Mouse (Mus musculus): ENCODE data around the gene Nol12. TPM values are rescaled to one million over a fixed set of nuclear protein-coding genes. Genes with fewer than 3 reads are reported as not detected.

The Nol12 gene
- polyA plus RNA-seq, 1 experiment from 2014 or later: 43.8 TPM

GRCm38 (mm10) chr15:78914823-78915659 is 19.7 kb upstream of the Nol12 start:
- no peak for TF ChIP-seq CTCF (IDR thresholded peaks at IDR 0.05; ENCODE audit: low read depth)
- H3K4me2 ChIP-seq (ENCODE audit: low read length): peak overlapping the region; percentile 94
- WGBS: 51% methylated on average over 8 of the region's 8 CpGs

GRCm38 (mm10) chr15:78915660-78916017 is 19.1 kb upstream of the Nol12 start:
- ATAC-seq (replicated peaks; ENCODE audit: low FRiP score, low read depth): 0 out of 2 replicates have a peak, but pooled peaks have one; percentile 6
- peak; percentile 93 for TF ChIP-seq CTCF (IDR thresholded peaks at IDR 0.05; ENCODE audit: low read depth)

More at GRCm38 (mm10) chr15:78914823-78915659, 19.7 kb upstream of the Nol12 start:
- peaks cover 15% of the 10 kb centered on the region; the same call in 1 of the 2 replicates for H3K36me3 ChIP-seq (ENCODE audit: insufficient read depth, low read length)
- peaks cover 25% of the 10 kb centered on the region; the same call in 1 of the 2 replicates for H3K4me1 ChIP-seq (replicated peaks; ENCODE audit: insufficient read depth, low read length)
- H3K9me3 ChIP-seq (replicated peaks; ENCODE audit: low read length): no peaks in the 10 kb centered on the region
- H3K27me3 ChIP-seq (ENCODE audit: insufficient read depth, low read length): no peaks in the 10 kb centered on the region
- H3K4me3 ChIP-seq (replicated peaks; ENCODE audit: low read depth, low read length): peak overlapping the region; percentile 43
- ATAC-seq (replicated peaks; ENCODE audit: low FRiP score, low read depth) (no peak), DNase-seq (ENCODE audit: low spot score) (no peak)
- H3K9ac ChIP-seq (ENCODE audit: low read depth, low read length): peak overlapping the region; percentile 74; the same call in 1 of the 2 replicates
- no peak overlapping the region for H3K27ac ChIP-seq

GRCm38 (mm10) chr15:78916052-78916826 is 18.5 kb upstream of the Nol12 start:
- H3K36me3 ChIP-seq (ENCODE audit: insufficient read depth, low read length): peaks cover 3% of the 10 kb centered on the region; the same call in 1 of the 2 replicates
- H3K9ac ChIP-seq (ENCODE audit: low read depth, low read length): no peak overlapping the region
- no peak overlapping the region for H3K4me3 ChIP-seq (replicated peaks; ENCODE audit: low read depth, low read length)
- WGBS: 65% methylated on average over 12 of the region's 12 CpGs
- H3K27ac ChIP-seq: no peak overlapping the region
- ATAC-seq (replicated peaks; ENCODE audit: low FRiP score, low read depth): no peak
- H3K4me1 ChIP-seq (replicated peaks; ENCODE audit: insufficient read depth, low read length): peaks cover 25% of the 10 kb centered on the region; the same call in 1 of the 2 replicates
- no peaks in the 10 kb centered on the region for H3K27me3 ChIP-seq (ENCODE audit: insufficient read depth, low read length)
- no peak for TF ChIP-seq CTCF (IDR thresholded peaks at IDR 0.05; ENCODE audit: low read depth)
- H3K9me3 ChIP-seq (replicated peaks; ENCODE audit: low read length): no peaks in the 10 kb centered on the region
- H3K4me2 ChIP-seq (ENCODE audit: low read length): peak overlapping the region; percentile 28; the same call in 1 of the 2 replicates
- DNase-seq (ENCODE audit: low spot score): no peak

More at GRCm38 (mm10) chr15:78915660-78916017, 19.1 kb upstream of the Nol12 start:
- H3K4me2 ChIP-seq (ENCODE audit: low read length): peak overlapping the region; percentile 28; the same call in 1 of the 2 replicates
- H3K9me3 ChIP-seq (replicated peaks; ENCODE audit: low read length): no peaks in the 10 kb centered on the region
- H3K27ac ChIP-seq: no peak overlapping the region
- no peak overlapping the region for H3K4me3 ChIP-seq (replicated peaks; ENCODE audit: low read depth, low read length)
- 9% methylated on average over 8 of the region's 8 CpGs for WGBS
- peaks cover 25% of the 10 kb centered on the region; the same call in 1 of the 2 replicates for H3K4me1 ChIP-seq (replicated peaks; ENCODE audit: insufficient read depth, low read length)
- H3K9ac ChIP-seq (ENCODE audit: low read depth, low read length): no peak overlapping the region
- no peaks in the 10 kb centered on the region for H3K27me3 ChIP-seq (ENCODE audit: insufficient read depth, low read length)
- DNase-seq (ENCODE audit: low spot score): peak; percentile 95
- peaks cover 9% of the 10 kb centered on the region; the same call in 1 of the 2 replicates for H3K36me3 ChIP-seq (ENCODE audit: insufficient read depth, low read length)

- no peak for DNase-seq (ENCODE audit: low spot score)
- H3K4me2 ChIP-seq (ENCODE audit: low read length): no peak overlapping the region
- no peaks in the 10 kb centered on the region for H3K9me3 ChIP-seq (replicated peaks; ENCODE audit: low read length)
- ATAC-seq (replicated peaks; ENCODE audit: low FRiP score, low read depth): no peak
- H3K27ac ChIP-seq: no peak overlapping the region
- H3K4me3 ChIP-seq (replicated peaks; ENCODE audit: low read depth, low read length): no peak overlapping the region
- no peak for TF ChIP-seq CTCF (IDR thresholded peaks at IDR 0.05; ENCODE audit: low read depth)
- WGBS: 80% methylated on average over 23 of the region's 23 CpGs
- H3K36me3 ChIP-seq (ENCODE audit: insufficient read depth, low read length): no peaks in the 10 kb centered on the region
- peaks cover 25% of the 10 kb centered on the region; the same call in 1 of the 2 replicates for H3K4me1 ChIP-seq (replicated peaks; ENCODE audit: insufficient read depth, low read length)
- no peaks in the 10 kb centered on the region for H3K27me3 ChIP-seq (ENCODE audit: insufficient read depth, low read length)
- no peak overlapping the region for H3K9ac ChIP-seq (ENCODE audit: low read depth, low read length)
These were observed 16.6 kb upstream of the Nol12 start for GRCm38 (mm10) chr15:78918126-78918525.

GRCm38 (mm10) chr15:78919914-78920313 is 14.8 kb upstream of the Nol12 start:
- H3K4me2 ChIP-seq (ENCODE audit: low read length): no peak overlapping the region
- no peak overlapping the region for H3K27ac ChIP-seq
- H3K4me3 ChIP-seq (replicated peaks; ENCODE audit: low read depth, low read length): no peak overlapping the region
- H3K27me3 ChIP-seq (ENCODE audit: insufficient read depth, low read length): no peaks in the 10 kb centered on the region
- DNase-seq (ENCODE audit: low spot score) (no peak), ATAC-seq (replicated peaks; ENCODE audit: low FRiP score, low read depth) (no peak)
- no peaks in the 10 kb centered on the region for H3K36me3 ChIP-seq (ENCODE audit: insufficient read depth, low read length)
- no peak overlapping the region for H3K9ac ChIP-seq (ENCODE audit: low read depth, low read length)
- H3K4me1 ChIP-seq (replicated peaks; ENCODE audit: insufficient read depth, low read length): peaks cover 16% of the 10 kb centered on the region
- no peak for TF ChIP-seq CTCF (IDR thresholded peaks at IDR 0.05; ENCODE audit: low read depth)
- WGBS: 67% methylated on average over 12 of the region's 12 CpGs
- H3K9me3 ChIP-seq (replicated peaks; ENCODE audit: low read length): no peaks in the 10 kb centered on the region

- no peak for DNase-seq (ENCODE audit: low spot score)
- Histone ChIP-seq H3K36me3 (ENCODE audit: insufficient read depth, low read length) (no peaks in the 10 kb centered on the region), H3K4me2 (ENCODE audit: low read length) (no peak overlapping the region), H3K9ac (ENCODE audit: low read depth, low read length) (no peak overlapping the region), H3K4me3 (replicated peaks; ENCODE audit: low read depth, low read length) (no peak overlapping the region), H3K9me3 (replicated peaks; ENCODE audit: low read length) (no peaks in the 10 kb centered on the region), H3K27ac (no peak overlapping the region), H3K4me1 (replicated peaks; ENCODE audit: insufficient read depth, low read length) (peaks cover 23% of the 10 kb centered on the region), H3K27me3 (ENCODE audit: insufficient read depth, low read length) (no peaks in the 10 kb centered on the region)
- ATAC-seq (replicated peaks; ENCODE audit: low FRiP score, low read depth): no peak
- WGBS: 89% methylated on average over 7 of the region's 7 CpGs
- TF ChIP-seq CTCF (IDR thresholded peaks at IDR 0.05; ENCODE audit: low read depth): no peak
These were observed 12.0 kb upstream of the Nol12 start for GRCm38 (mm10) chr15:78922700-78923099.
